Mouse (Mus musculus): ENCODE results near the gene Gm21974.
"Not testable (repeated sequence)": the region's sequence is repeated elsewhere in the genome, so short reads cannot be mapped to it uniquely, and the experiment has no call there.

The Gm21974 gene

DNA sequence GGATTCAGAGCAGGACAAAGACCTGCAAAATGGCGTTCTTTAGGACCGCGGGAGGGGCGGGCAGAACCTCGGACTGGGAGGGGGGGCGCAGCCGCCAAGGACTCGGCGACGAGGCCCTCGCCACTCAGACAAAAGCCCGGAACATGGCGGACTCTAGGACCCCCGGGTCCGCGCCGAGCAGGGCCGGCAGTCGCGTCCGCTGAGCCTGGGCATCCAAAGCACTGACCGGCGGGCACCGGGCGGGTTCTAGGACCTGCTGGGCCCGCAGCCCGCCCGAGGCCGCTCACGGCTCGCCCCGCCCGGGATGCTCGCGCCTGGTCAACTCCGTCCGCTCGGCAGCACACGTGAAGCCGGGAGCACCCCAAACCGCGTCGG, 19.6 kb downstream of the Gm21974 start:
- peak; percentile 94 for DNase-seq

DNA sequence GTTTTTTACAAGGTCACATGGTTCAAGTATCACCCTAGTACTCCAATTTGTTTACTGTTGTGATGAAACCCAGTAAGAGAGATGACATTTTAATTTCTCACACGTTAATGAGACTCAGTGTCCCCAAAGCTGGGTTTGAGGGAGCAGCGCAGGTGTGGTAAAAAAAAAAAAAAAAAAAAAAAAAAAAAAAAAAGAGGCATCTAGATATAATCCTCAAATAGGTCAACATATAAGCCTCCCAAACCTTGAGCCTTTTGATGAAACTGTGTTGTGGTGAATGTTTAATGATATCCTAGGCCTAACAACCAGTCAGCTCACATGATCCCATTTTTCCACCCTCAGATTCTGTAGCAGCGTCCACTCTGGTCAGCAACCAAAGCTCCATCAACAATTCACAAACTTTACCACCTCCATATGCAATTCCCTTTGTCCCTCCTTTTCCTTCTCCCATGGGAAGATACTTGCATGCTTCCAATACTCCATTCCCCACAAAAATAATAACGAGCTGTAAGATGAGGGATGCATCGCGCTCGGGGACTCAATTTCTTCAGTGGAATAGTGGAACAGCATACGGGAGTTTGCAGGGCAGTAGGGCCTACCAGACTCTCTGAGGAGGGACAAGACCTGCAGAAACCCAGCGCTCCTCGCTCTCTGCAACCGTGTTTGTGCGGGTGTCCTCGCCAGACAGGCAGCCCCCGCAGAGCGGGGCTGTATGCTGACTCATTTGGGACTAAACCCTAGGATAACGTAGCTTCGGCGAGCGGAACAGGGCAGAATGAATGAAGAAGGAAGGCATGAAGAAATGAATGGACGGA, 20.2 kb downstream of the Gm21974 start:
- no peak for DNase-seq

DNA sequence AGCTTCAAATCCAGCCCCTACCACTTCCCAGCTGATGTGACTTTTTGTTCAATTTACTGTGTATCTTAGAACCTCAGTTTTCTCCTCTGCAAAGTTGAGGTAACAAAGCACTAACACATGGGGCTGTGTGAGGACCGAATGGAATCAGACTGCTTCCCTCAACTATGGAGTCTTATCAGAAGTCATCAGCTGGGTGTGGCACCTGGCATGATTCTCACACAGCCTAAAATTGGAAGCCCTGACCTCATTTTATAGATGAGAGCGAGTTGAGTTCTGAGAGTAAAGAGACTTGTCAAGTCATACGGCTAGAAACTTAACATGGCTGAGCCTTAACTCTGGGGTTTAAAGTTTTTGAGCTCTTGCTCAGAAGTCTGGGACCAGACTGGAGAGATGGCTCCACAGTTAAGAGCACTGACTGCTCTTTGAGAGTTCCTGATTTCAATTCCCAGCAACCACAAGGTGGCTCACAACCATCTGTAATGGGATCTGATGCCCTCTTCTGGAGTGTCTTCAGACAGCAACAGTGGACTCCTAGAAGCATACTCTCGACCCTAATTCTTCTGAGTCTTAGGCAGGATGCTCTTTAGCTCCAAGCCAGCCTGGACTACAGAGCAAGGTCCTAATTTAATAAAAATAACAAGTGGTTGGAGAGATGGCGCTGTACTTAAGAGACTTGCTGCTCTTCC, 25.0 kb downstream of the Gm21974 start:
- DNase-seq: no peak

DNA sequence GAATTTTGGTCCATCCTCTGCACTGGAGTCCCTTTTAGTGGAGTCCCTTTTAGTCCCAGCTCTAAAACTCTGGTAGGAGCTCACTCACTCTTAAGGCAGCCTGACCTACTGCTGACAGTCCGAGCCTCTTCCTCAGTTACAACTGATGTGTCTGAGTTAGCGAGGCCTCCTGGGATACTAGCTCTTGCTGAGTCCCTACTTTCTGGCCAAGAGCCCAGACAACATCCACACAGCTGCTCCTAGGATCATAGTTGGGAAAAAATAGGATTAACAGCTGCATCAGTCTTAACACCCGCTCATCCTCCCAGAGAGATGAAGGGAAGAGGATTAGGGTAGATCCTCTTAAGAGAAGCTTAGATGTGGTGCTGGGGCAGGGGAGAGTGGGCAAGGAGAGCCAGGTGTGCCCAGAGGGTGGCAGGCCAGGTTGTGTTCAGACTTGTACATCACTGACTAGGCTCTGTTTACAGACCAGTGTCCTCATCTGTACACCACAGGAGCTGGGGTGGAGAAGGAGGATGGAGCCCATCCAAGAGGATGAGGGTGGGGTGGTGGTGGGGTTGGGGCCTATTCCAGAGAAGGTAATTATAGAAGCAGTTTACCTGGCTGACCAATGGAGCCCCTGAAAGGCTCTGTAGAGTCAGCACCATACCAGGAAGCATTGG, 26.0 kb downstream of the Gm21974 start:
- no peak for DNase-seq

DNA sequence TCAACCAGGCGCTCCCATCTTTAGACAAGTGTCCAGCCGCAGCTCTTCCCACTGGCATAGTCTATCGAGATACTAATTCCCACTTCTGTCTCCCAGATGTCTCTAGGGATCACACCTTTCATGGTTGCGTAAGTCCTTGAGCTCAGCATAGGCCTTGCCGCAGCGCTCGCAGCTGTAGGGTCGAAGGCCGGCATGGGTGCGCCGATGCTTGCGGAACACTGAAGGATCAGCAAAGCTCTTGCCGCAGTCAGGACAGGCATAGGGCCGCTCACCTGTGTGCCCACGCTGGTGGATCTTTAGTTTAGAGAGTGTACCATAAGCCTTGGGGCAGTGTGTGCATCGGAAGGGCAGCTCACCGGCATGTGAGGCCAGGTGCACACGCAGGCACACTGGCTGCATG, 27.6 kb downstream of the Gm21974 start:
- no peak for DNase-seq

DNA sequence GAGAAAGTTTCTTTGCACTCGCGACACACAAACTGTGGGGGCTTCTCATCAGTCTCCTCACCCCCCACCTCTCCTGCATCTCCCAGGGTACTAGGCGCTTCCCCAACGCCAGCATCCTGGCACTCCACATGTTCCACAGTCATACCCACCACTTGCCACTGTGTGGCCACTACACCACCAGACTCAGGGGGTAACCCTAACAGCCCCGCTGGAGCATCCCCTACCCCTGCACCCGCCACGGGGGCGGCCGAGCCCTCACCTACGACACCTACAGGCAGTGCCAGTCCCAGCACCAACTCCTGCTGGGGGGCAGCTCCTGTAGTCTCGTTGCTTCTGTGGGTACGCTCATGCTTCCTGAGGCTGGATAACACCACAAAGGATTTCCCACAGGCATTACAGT, 28.8 kb downstream of the Gm21974 start:
- no peak for DNase-seq

DNA sequence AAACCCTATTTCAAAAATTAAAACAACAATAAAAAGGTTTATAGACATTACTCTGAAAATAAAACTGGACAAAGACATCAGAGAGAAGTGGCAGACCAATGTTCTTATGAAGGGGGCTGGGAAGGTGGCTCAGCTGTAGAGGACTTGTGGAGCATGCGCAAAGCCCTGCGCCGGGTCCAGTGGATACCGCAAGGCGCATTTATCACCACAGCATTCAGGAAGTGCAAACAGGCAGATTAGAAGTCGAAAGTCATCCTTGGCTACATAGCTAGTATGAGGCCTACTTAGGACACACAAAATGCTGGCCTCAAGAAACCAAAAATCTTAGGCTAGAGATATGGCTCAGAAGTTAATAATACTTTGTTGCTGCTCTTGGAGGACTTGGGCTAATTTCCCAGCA, 37.0 kb downstream of the Gm21974 start:
- no peak for DNase-seq

DNA sequence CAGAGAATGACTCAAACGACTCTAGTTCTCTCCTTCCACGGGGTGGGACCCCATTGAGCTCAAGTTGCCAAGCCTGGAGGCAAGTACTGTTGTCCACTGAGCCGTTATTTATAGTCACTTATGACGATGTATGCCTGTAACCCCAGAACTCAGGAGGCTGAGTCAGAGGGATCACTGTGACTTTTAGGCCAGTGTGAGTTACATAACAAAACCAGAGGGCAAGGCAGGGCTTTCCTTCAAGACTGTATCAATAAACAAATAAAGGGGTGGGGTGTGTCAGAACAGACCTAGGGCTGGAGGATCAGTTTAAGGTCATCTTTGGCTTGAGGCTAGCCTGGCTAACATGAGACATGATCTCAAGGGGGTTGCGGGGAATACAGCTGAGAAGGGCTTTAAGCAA, 44.3 kb downstream of the Gm21974 start:
- DNase-seq: peak; percentile 30

DNA sequence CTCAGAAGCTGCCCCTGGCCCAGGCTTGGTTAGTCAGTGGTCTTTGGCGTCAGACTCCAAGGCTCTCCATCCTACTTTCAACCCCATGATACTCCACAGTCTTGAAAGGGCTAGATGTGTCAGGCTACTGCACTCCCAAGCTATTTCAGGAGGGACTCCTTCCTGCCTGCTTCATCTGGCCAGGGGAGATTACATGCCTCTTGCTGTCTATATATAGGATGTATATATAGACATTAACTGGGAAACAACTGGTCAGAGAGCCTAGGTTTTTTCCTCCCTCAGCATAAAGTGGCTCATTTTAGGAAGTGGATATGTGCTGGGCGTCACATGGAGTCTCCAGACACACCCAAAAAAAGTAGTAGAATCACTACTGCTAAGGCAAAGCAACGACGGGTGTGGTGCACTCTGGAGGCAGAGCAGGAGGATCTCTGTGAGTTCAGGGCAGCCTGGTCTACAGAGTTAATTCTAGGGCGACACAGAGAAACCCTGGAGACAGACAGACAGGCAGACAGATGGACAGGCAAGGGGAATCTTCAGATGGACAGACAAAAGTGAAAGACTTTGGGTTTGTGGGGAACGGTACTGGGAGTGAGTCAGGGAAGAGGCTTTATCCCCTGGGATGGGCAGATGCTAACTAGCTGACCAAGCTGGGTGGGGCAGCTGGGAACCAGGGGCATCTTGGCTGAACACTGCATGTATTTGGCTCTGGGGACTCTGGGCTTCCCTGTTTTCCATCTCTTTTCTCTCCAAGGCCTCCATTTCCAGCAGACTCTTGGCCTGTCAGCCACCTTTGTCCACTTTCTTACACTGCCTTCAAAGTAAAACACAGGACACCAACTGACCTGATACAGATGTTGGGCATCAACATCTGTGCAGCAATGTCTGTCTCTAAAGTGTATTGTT, 45.0 kb downstream of the Gm21974 start:
- peak; percentile 31 for DNase-seq

DNA sequence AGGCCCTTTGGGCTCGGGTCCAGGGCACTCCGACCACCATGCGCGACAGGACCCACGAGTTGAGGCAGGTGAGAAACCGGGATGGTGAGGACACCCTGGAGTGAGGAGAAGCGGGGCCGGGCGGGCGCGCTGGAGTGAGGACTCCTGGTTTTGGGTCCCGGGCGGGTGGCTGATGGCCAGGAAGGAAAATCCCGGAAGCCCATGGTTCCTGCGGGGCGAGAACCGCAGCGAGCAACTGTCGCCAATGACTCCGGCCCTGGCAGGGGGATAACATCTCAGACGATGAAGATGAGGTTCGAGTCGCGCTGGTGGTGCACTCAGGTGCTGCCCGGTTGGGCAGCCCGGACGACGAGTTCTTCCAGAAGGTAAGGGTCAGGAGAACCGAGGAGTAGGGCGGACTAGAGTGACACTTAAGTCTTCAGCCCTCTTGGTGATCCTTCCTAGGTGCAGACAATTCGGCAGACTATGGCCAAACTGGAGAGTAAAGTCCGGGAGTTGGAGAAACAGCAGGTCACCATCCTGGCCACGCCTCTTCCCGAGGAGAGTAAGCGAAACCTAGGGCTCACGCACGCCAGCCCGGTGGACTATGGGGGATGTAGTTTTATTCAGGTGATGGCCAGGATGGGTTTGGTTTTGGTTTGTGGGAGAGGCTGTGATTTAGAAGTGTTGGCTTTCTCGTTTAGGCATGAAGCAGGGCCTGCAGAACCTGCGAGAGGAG, 53.1 kb downstream of the Gm21974 start:
- peak; percentile 93 for DNase-seq

DNA sequence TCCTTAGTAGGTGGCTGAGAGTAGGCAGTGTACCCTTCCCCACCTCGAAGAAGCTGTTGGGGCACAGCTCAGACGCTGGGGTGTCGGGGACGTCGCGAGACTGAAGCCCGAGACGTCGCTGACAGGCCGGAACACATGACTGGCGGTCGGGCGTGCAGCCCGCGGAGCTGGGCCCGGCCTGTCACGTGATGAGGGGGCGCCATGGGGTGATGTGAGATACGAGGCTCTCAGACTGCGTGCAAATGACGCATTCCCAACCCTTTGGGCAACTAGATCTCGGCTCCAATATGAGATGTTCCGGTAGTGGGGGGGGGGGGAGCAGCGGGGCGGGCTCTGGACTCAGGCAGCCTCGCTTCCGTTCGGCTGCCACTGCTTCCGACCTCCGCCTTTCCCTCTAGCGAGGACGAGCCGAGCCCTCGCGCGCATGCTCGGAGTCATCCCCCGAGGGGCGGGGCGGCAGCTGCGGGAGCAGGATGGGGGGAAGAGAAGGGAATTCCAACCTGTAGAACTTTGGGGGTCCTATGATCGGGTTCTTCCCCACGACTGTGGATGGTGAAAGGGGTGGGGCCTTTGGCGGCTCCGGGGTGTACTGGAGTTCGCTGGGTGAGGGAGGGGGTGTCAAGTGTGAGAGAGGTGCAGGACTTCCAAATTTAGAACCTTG, 53.8 kb downstream of the Gm21974 start:
- peak; percentile 94 for DNase-seq

DNA sequence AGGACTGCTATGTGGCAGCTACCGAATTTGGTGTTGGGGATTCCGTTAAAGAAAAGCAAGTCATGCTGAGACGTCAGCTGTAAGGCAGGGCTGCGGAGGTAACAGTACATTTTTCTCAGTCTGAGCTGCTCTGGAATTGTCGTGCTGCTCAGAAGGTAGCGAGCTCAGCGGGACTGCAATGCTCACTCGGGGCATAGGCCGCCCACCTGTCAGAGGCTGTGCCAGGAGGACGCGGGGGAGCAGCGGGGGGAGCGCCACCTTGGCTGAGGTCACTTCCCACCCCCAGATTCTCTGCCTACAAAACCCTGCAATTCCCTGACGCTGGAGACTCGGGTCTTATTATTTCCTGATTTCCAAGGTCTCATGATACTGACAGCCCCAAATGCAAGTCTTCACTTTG, 54.4 kb downstream of the Gm21974 start:
- DNase-seq: no peak

DNA sequence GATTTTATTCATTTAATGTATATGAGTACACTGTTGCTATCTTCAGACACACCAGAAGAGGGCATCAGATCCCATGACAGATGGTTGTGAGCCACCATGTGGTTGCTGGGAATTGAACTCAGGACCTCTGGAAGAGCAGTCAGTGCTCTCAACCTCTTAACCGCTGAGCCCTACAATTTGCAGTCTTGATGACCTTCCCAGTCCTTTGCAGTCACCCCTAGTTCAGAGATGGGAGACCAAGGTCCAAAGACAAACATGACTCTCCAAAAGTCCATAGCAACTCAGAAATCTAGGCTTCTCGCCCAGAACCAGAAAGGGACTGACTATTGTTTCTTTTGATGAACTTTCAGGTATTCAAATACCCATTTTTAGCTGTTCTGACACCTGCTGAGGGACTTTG, 55.2 kb downstream of the Gm21974 start:
- not testable (repeated sequence) for DNase-seq

DNA sequence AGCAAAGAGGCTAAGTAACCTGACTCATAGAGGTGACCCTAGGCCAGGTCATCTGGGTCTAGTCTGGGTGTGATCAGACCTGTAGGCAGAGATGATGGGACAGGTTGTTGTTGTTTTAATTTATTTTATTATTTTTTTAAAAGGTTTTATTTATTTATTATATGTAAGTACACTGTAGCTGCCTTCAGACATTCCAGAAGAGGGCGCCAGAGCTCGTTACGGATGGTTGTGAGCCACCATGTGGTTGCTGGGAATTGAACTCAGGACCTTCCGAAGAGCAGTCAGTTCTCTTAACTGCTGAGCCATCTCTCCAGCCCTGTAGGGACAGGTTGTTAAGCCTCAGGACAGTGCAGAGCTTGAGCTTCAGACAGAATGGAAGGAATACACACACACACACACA, 57.4 kb downstream of the Gm21974 start:
- DNase-seq: not testable (repeated sequence)

DNA sequence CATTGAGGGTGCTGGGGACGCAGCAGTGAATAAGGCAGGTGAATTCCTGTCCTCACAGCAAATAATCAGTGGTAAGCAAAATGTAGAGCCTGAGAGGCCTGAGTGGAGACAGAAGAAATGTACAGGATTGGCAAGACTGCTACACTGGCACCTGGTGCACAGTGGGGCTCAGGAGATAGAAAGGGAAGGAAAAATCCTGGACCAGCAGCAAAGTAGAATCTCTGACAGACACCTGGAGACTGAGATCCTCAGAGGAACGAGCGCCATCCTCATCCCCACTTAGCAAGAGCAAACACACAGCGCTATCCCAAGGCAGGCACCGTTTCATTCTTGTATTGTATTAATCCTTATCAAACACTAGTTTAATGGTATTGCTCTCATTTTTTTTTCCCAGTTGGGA, 57.8 kb downstream of the Gm21974 start:
- DNase-seq: no peak
